Mouse (Mus musculus) thymus, adult 2 months (tissue): ENCODE data around the gene Ganab.

Experiments
- CTCF ChIP-seq: fragments of 200-500 bp; IDR thresholded peaks from 2 replicates; pipeline ENCODE4 v1.5.1; 2012; ENCODE audit warnings: mild to moderate bottlenecking, control low read depth, low read length, moderate library complexity, borderline replicate concordance; ENCODE audit not compliant: control insufficient read depth, poor library complexity, insufficient read depth; ENCODE audit errors: extremely low read depth
- POLR2A ChIP-seq: fragments of 200-500 bp; IDR thresholded peaks from 2 replicates; pipeline ENCODE4 v1.6.1; 2012; ENCODE audit warnings: mild to moderate bottlenecking, low read length, control low read depth, moderate library complexity; ENCODE audit not compliant: control insufficient read depth, poor library complexity, insufficient read depth; ENCODE audit errors: extremely low read depth

DNA sequence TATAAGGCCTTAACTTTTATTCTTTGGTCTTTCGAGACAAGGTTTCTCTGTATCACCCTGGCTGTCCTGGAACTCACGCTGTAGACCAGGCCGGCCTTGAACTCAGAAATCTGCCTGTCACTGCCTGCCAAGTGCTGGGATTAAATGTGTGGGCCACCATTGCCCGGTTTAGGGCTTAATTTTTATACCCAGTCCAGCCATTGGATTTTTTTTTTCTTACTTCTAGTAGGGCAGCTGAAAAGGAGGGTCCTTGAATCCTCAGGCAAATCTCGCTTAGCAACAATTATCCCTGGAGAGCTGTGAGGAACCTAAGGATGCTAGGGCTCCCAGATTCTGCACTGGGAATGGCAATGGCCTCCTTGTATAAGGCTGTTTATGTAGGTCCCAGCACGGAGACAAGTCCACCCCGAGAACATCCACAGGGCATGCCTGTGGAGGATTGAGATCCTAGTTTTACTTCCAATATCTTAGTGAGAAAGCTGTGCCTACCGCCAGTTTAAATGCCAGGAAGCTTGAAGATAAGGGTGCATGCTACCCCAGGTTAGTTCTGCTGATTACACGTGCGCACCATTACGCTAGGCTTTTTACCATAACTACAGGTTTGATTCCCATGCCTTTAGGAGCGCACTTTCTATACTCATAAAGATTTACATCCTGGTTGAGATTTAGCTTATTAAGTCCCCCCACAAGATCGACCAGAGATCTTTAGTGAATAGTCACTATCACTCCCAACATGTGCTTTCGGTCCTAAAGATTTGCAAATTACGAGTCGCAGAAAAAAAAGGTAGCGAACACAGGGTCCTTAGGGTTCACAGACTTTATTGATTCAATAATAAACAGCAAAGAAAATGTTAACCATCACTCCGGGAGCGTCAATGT lies 10.0 kb upstream of the Ganab start:
- TF ChIP-seq CTCF: no peak
- no peak for TF ChIP-seq POLR2A
